Mouse (Mus musculus) embryonic facial prominence, embryonic 11.5 days (tissue): ENCODE data around the gene Uvrag. TPM values are rescaled to one million over a fixed set of nuclear protein-coding genes. Genes with fewer than 3 reads are reported as not detected.

ENCODE experiments used
- ATAC-seq: fragments of 200-750 bp; cut with Nextera tagmentation; replicated peaks from 2 replicates; pipeline ENCODE4 v1.8.0; 2017; ENCODE audit warnings: low read depth; ENCODE audit not compliant: insufficient number of reproducible peaks, low FRiP score, low TSS enrichment
- DNase-seq: peaks from one replicate; pipeline ENCODE4 v3.0.0-alpha.2; 2015; ENCODE audit warnings: low spot score
- H3K27ac ChIP-seq: fragments of 300-500 bp; sonication (generic); replicated peaks from 2 replicates; pipeline ENCODE4 v1.5.1; 2014; ENCODE audit warnings: mild to moderate bottlenecking, low read depth, low read length, control low read depth
- H3K27me3 ChIP-seq: fragments of 300-500 bp; sonication (generic); 2 replicates; pipeline ENCODE4 v1.6.1; 2014; ENCODE audit warnings: mild to moderate bottlenecking, low read length, moderate library complexity, mixed read lengths; ENCODE audit not compliant: control insufficient read depth, insufficient read depth
- H3K36me3 ChIP-seq: fragments of 300-500 bp; sonication (generic); replicated peaks from 2 replicates; pipeline ENCODE4 v1.6.1; 2014; ENCODE audit warnings: low read depth, mild to moderate bottlenecking, low read length, moderate library complexity, mixed read lengths; ENCODE audit not compliant: control insufficient read depth, insufficient read depth
- H3K4me1 ChIP-seq: fragments of 300-500 bp; sonication (generic); 2 replicates; pipeline ENCODE4 v1.6.1; 2014; ENCODE audit warnings: low read length, mixed read lengths; ENCODE audit not compliant: control insufficient read depth, insufficient read depth
- H3K4me2 ChIP-seq: fragments of 300-500 bp; sonication (generic); 2 replicates; pipeline ENCODE4 v1.6.1; 2014; ENCODE audit warnings: low read depth, mild to moderate bottlenecking, control low read depth, low read length, moderate library complexity
- H3K4me3 ChIP-seq: fragments of 300-500 bp; sonication (generic); 2 replicates; pipeline ENCODE4 v1.5.1; 2014; ENCODE audit warnings: low read depth, low read length, control low read depth
- H3K9ac ChIP-seq: fragments of 300-500 bp; sonication (generic); replicated peaks from 2 replicates; pipeline ENCODE4 v1.6.1; 2014; ENCODE audit warnings: mild to moderate bottlenecking, control low read depth, low read length
- H3K9me3 ChIP-seq: fragments of 300-500 bp; sonication (generic); replicated peaks from 2 replicates; pipeline ENCODE4 v1.6.1; 2016; ENCODE audit warnings: mild to moderate bottlenecking, low read length, inconsistent platforms, mixed read lengths; ENCODE audit not compliant: control insufficient read depth
- WGBS: fragments of 180-500 bp; shearing (Covaris S2); extraction: QIAGEN DNeasy Blood & Tissue Kit; methylation state at CpG from one replicate; pipeline ENCODE4 v1.1.7; 2014; 5-methylcytosine and 5-hydroxymethylcytosine counted together
- polyA plus RNA-seq: library from polyadenylated mRNA; unstranded; fragments of >200 nt; fragmentation: Nextera tagmentation; extraction: Ambion mirVana; gene quantifications from 2 replicates; pipeline ENCODE4 v1.2.1, GENCODE M21; 2014

The Uvrag gene
- polyA plus RNA-seq, 1 experiment from 2014 or later: 15.5 TPM

- ATAC-seq (no peak), DNase-seq (no peak)
- Histone ChIP-seq H3K4me2 (no peak overlapping the region), H3K27ac (no peak overlapping the region), H3K36me3 (no peaks in the 10 kb centered on the region), H3K4me1 (no peaks in the 10 kb centered on the region), H3K9ac (no peak overlapping the region), H3K9me3 (no peaks in the 10 kb centered on the region), H3K4me3 (no peak overlapping the region), H3K27me3 (no peaks in the 10 kb centered on the region)
- WGBS: 81% methylated on average over 9 of the region's 9 CpGs
These were observed 99.1 kb downstream of the Uvrag start for GRCm38 (mm10) chr7:99041818-99042217.

GRCm38 (mm10) chr7:99039912-99040311 is 101.0 kb downstream of the Uvrag start:
- Histone ChIP-seq H3K27ac (no peak overlapping the region), H3K4me1 (no peaks in the 10 kb centered on the region), H3K4me2 (no peak overlapping the region), H3K36me3 (no peaks in the 10 kb centered on the region), H3K27me3 (no peaks in the 10 kb centered on the region), H3K9ac (no peak overlapping the region), H3K4me3 (no peak overlapping the region), H3K9me3 (no peaks in the 10 kb centered on the region)
- 90% methylated on average over 8 of the region's 8 CpGs for WGBS
- DNase-seq: no peak
- no peak for ATAC-seq

GRCm38 (mm10) chr7:99036284-99036683 is 104.7 kb downstream of the Uvrag start:
- Histone ChIP-seq H3K27me3 (no peaks in the 10 kb centered on the region), H3K9ac (no peak overlapping the region), H3K9me3 (no peaks in the 10 kb centered on the region), H3K4me1 (no peaks in the 10 kb centered on the region), H3K4me2 (no peak overlapping the region), H3K4me3 (no peak overlapping the region), H3K27ac (no peak overlapping the region), H3K36me3 (no peaks in the 10 kb centered on the region)
- ATAC-seq (no peak), DNase-seq (no peak)
- WGBS: 92% methylated on average over 8 of the region's 8 CpGs

DNA sequence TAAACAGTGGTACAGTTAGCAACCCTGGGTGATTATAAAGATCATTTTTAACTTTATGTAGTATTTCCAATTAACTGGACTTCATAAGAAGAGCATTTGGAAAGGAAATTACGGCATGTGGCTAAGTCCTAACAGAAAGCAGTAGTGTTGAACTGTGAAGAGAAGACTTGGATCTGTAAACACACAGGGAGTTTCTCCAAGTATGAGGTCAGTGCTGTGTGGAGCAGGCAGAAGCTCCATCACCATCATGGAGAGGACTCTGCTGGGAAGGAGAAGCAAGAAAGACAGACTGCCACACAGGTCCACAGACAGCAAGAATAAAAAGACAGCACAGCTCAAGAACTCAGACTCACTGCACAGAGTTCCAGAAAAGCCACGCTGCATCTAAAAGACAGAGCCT is 106.0 kb downstream of the Uvrag start:
- H3K9me3 ChIP-seq: no peaks in the 10 kb centered on the region
- H3K4me3 ChIP-seq: no peak overlapping the region
- no peaks in the 10 kb centered on the region for H3K36me3 ChIP-seq
- no peaks in the 10 kb centered on the region for H3K4me1 ChIP-seq
- DNase-seq (no peak), ATAC-seq (no peak)
- H3K27me3 ChIP-seq: no peaks in the 10 kb centered on the region
- WGBS: 89% methylated on average over 2 of the region's 2 CpGs
- no peak overlapping the region for H3K4me2 ChIP-seq
- H3K27ac ChIP-seq: no peak overlapping the region
- no peak overlapping the region for H3K9ac ChIP-seq

- H3K9ac ChIP-seq: no peak overlapping the region
- no peaks in the 10 kb centered on the region for H3K9me3 ChIP-seq
- ATAC-seq (no peak), DNase-seq (no peak)
- H3K27ac ChIP-seq: no peak overlapping the region
- 88% methylated on average over 5 of the region's 5 CpGs for WGBS
- H3K27me3 ChIP-seq: no peaks in the 10 kb centered on the region
- H3K4me2 ChIP-seq: no peak overlapping the region
- H3K4me1 ChIP-seq: no peaks in the 10 kb centered on the region
- no peak overlapping the region for H3K4me3 ChIP-seq
- H3K36me3 ChIP-seq: no peaks in the 10 kb centered on the region
These were observed 107.1 kb downstream of the Uvrag start for GRCm38 (mm10) chr7:99033838-99034237.

- Histone ChIP-seq H3K36me3 (no peaks in the 10 kb centered on the region), H3K27ac (no peak overlapping the region), H3K4me1 (no peaks in the 10 kb centered on the region), H3K9me3 (no peaks in the 10 kb centered on the region), H3K4me2 (no peak overlapping the region), H3K4me3 (no peak overlapping the region), H3K27me3 (no peaks in the 10 kb centered on the region), H3K9ac (no peak overlapping the region)
- ATAC-seq (no peak), DNase-seq (no peak)
- WGBS: 87% methylated on average over 3 of the region's 3 CpGs
These were observed 107.6 kb downstream of the Uvrag start for GRCm38 (mm10) chr7:99033314-99033713.

GRCm38 (mm10) chr7:99032051-99032450 is 108.9 kb downstream of the Uvrag start:
- 89% methylated on average over 8 of the region's 8 CpGs for WGBS
- Histone ChIP-seq H3K4me1 (no peaks in the 10 kb centered on the region), H3K27me3 (no peaks in the 10 kb centered on the region), H3K9ac (no peak overlapping the region), H3K4me3 (no peak overlapping the region), H3K27ac (no peak overlapping the region), H3K4me2 (no peak overlapping the region), H3K36me3 (no peaks in the 10 kb centered on the region), H3K9me3 (no peaks in the 10 kb centered on the region)
- ATAC-seq (no peak), DNase-seq (no peak)

- no peaks in the 10 kb centered on the region for H3K27me3 ChIP-seq
- no peak for DNase-seq
- 85% methylated on average over 7 of the region's 7 CpGs for WGBS
- H3K4me2 ChIP-seq: no peak overlapping the region
- no peaks in the 10 kb centered on the region for H3K4me1 ChIP-seq
- ATAC-seq: no peak
- no peak overlapping the region for H3K27ac ChIP-seq
- no peaks in the 10 kb centered on the region for H3K36me3 ChIP-seq
- no peak overlapping the region for H3K4me3 ChIP-seq
- H3K9ac ChIP-seq: no peak overlapping the region
- no peaks in the 10 kb centered on the region for H3K9me3 ChIP-seq
These were observed 112.8 kb downstream of the Uvrag start for GRCm38 (mm10) chr7:99028108-99028507.
